Mouse (Mus musculus) lung, postnatal 0 days (tissue): ENCODE data around the gene Xpnpep3. TPM values are rescaled to one million over a fixed set of nuclear protein-coding genes. Genes with fewer than 3 reads are reported as not detected.

Source experiments
- ATAC-seq: fragments of 200-750 bp; cut with Nextera tagmentation; 2 replicates; pipeline ENCODE4 v1.8.0; 2017; ENCODE audit warnings: moderate library complexity
- DNase-seq: peaks from one replicate; pipeline ENCODE4 v3.0.0-alpha.2; 2016; ENCODE audit warnings: low spot score
- H3K27ac ChIP-seq: fragments of 300-500 bp; sonication (generic); 2 replicates; pipeline ENCODE4 v1.5.1; 2014; ENCODE audit warnings: antibody characterized with exemption, mild to moderate bottlenecking, low read length, mixed read lengths
- H3K27me3 ChIP-seq: fragments of 300-500 bp; sonication (generic); replicated peaks from 2 replicates; pipeline ENCODE4 v1.6.1; 2014; ENCODE audit warnings: low read length, mixed read lengths; ENCODE audit not compliant: insufficient read depth
- H3K36me3 ChIP-seq: fragments of 300-500 bp; sonication (generic); 2 replicates; pipeline ENCODE4 v1.6.1; 2014; ENCODE audit warnings: low read length, mixed read lengths; ENCODE audit not compliant: insufficient read depth
- H3K4me1 ChIP-seq: fragments of 300-500 bp; sonication (generic); 2 replicates; pipeline ENCODE4 v1.6.1; 2014; ENCODE audit warnings: antibody characterized with exemption, low read depth, low read length, mixed read lengths; ENCODE audit not compliant: insufficient read depth
- H3K4me2 ChIP-seq: fragments of 300-500 bp; sonication (generic); replicated peaks from 2 replicates; pipeline ENCODE4 v1.6.1; 2014; ENCODE audit warnings: low read depth, mild to moderate bottlenecking, low read length, moderate library complexity, mixed read lengths
- H3K4me3 ChIP-seq: fragments of 300-500 bp; sonication (generic); 2 replicates; pipeline ENCODE4 v1.5.1; 2014; ENCODE audit warnings: low read depth, low read length
- H3K9ac ChIP-seq: fragments of 300-500 bp; sonication (generic); replicated peaks from 2 replicates; pipeline ENCODE4 v1.6.1; 2014; ENCODE audit warnings: low read depth, mild to moderate bottlenecking
- H3K9me3 ChIP-seq: fragments of 300-500 bp; sonication (generic); 2 replicates; pipeline ENCODE4 v1.6.1; 2016; ENCODE audit warnings: low read length, mixed read lengths
- CTCF ChIP-seq: IDR thresholded peaks from 2 replicates; pipeline ENCODE4 v1.5.1; 2016; ENCODE audit warnings: antibody characterized with exemption, mild to moderate bottlenecking
- EP300 ChIP-seq: IDR thresholded peaks from 2 replicates; pipeline ENCODE4 v1.6.1; 2016; ENCODE audit warnings: antibody characterized with exemption, mild to moderate bottlenecking, control low read depth
- WGBS: fragments of 180-500 bp; shearing (Covaris S2); extraction: QIAGEN DNeasy Blood & Tissue Kit; methylation state at CpG from one replicate; pipeline ENCODE4 v1.1.7; 2014; 5-methylcytosine and 5-hydroxymethylcytosine counted together
- polyA plus RNA-seq: library from polyadenylated mRNA; unstranded; fragments of >200 nt; fragmentation: Nextera tagmentation; extraction: Ambion mirVana; gene quantifications from 2 replicates; pipeline ENCODE4 v1.2.1, GENCODE M21; 2015

Gene Xpnpep3
- polyA plus RNA-seq, 1 experiment from 2014 or later = 4.8 TPM

GRCm38 (mm10) chr15:81431195-81431594 is 31.3 kb downstream of the Xpnpep3 start:
- TF ChIP-seq EP300 (no peak), CTCF (no peak)
- ATAC-seq = no peak
- Histone ChIP-seq H3K36me3 (peaks cover 19% of the 10 kb centered on the region; the same call in 1 of the 2 replicates), H3K4me3 (no peak overlapping the region), H3K4me2 (no peak overlapping the region), H3K27me3 (no peaks in the 10 kb centered on the region), H3K27ac (no peak overlapping the region), H3K4me1 (no peaks in the 10 kb centered on the region), H3K9ac (no peak overlapping the region), H3K9me3 (no peaks in the 10 kb centered on the region)
- no peak for DNase-seq
- WGBS = 95% methylated on average over 1 of the region's 1 CpGs

DNA sequence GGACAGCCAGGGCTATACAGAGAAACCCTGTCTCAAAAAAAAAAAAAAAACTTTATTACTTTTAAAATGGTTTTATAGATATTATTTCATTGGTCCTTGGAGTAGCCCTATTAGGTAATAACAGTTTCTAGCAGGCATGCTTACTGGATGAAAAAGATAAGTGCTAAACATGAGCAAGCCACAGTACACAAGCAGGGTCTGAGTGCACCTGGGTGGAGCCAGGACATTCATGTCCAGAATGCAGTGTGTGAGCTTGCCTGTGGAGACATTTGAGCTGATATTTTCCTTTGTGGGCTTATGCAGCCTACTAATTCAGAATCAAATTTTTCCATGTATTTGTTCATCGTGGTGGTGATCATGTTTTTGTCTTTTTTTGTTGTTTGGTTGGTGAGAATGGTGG is 38.4 kb downstream of the Xpnpep3 start:
- no peaks in the 10 kb centered on the region for H3K27me3 ChIP-seq
- 95% methylated on average over 1 of the region's 1 CpGs for WGBS
- TF ChIP-seq EP300 (no peak), CTCF (no peak)
- H3K9ac ChIP-seq = no peak overlapping the region
- ATAC-seq (no peak), DNase-seq (no peak)
- no peak overlapping the region for H3K4me3 ChIP-seq
- no peaks in the 10 kb centered on the region for H3K9me3 ChIP-seq
- H3K4me2 ChIP-seq = no peak overlapping the region
- H3K27ac ChIP-seq = no peak overlapping the region
- no peaks in the 10 kb centered on the region for H3K36me3 ChIP-seq
- no peaks in the 10 kb centered on the region for H3K4me1 ChIP-seq

DNA sequence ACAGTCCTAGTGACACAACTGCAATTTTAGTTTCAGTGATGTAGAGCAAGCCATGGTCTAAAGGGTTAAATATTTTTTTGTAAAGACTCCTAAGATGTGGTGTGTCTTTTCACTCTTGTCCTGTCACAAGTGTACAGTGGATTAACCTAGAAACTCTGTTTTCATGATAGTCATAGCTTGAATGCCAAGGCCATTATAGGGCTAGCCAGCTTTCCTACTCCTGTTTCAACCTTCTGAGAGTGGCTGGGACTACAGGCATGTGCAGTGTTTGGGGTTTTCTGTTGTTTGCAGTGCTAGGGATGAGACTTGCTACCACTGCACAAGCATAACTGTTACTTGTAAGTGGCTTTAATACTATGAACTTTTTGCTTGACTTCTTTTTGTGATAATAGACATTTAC is 39.3 kb downstream of the Xpnpep3 start:
- no peak for TF ChIP-seq CTCF
- no peak for TF ChIP-seq EP300
- no peaks in the 10 kb centered on the region for H3K27me3 ChIP-seq
- H3K4me1 ChIP-seq = no peaks in the 10 kb centered on the region
- H3K4me2 ChIP-seq = no peak overlapping the region
- H3K9me3 ChIP-seq = no peaks in the 10 kb centered on the region
- H3K4me3 ChIP-seq = no peak overlapping the region
- H3K27ac ChIP-seq = no peak overlapping the region
- no peak overlapping the region for H3K9ac ChIP-seq
- no peaks in the 10 kb centered on the region for H3K36me3 ChIP-seq
- DNase-seq (no peak), ATAC-seq (no peak)

- DNase-seq (peak; percentile 85), ATAC-seq (peak; percentile 70)
- Histone ChIP-seq H3K36me3 (peaks cover 11% of the 10 kb centered on the region), H3K9ac (no peak overlapping the region), H3K27me3 (no peaks in the 10 kb centered on the region), H3K4me1 (no peaks in the 10 kb centered on the region), H3K27ac (no peak overlapping the region), H3K4me2 (no peak overlapping the region), H3K9me3 (no peaks in the 10 kb centered on the region), H3K4me3 (no peak overlapping the region)
- WGBS = 48% methylated on average over 3 of the region's 3 CpGs
- TF ChIP-seq EP300 (no peak), CTCF (peak; percentile 92)
Observed at GRCm38 (mm10) chr15:81448463-81448862, 48.5 kb downstream of the Xpnpep3 start.

- Histone ChIP-seq H3K4me3 (no peak overlapping the region), H3K27ac (no peak overlapping the region), H3K27me3 (no peaks in the 10 kb centered on the region), H3K4me2 (no peak overlapping the region), H3K36me3 (no peaks in the 10 kb centered on the region), H3K9ac (no peak overlapping the region), H3K4me1 (no peaks in the 10 kb centered on the region), H3K9me3 (no peaks in the 10 kb centered on the region; the same call in 1 of the 2 replicates)
- WGBS = 79% methylated on average over 7 of the region's 7 CpGs
- ATAC-seq (no peak), DNase-seq (no peak)
- peak; percentile 26; the same call in 1 of the 2 replicates for TF ChIP-seq CTCF
- TF ChIP-seq EP300 = no peak
Observed at GRCm38 (mm10) chr15:81461523-81461922, 61.6 kb downstream of the Xpnpep3 start.

GRCm38 (mm10) chr15:81465016-81465660 is 65.2 kb downstream of the Xpnpep3 start:
- Histone ChIP-seq H3K27ac (peak overlapping the region; percentile 93), H3K9me3 (no peaks in the 10 kb centered on the region; the same call in 1 of the 2 replicates), H3K4me3 (peak overlapping the region; percentile 66), H3K27me3 (no peaks in the 10 kb centered on the region), H3K4me1 (no peaks in the 10 kb centered on the region), H3K9ac (peak overlapping the region; percentile 72), H3K36me3 (peaks cover 6% of the 10 kb centered on the region; the same call in 1 of the 2 replicates), H3K4me2 (peak overlapping the region; percentile 67)
- DNase-seq = no peak
- ATAC-seq = no peak
- no peak for TF ChIP-seq EP300
- no peak for TF ChIP-seq CTCF
- WGBS = 67% methylated on average over 12 of the region's 12 CpGs
